ENCODE assay signal across 10 mouse cellular contexts in genomic region chr3:19953425-19953824, GRCm38 (mm10). TPM values are rescaled to one million over a fixed set of nuclear protein-coding genes. Genes with fewer than 3 reads are reported as not detected.
DNase-seq lines count a peak whose midpoint lies in the region; ATAC-seq and TF ChIP-seq lines count a peak whose summit lies in the region.
"Had no signal": no experiment of that assay in that cellular context is flagged by ENCODE, and none has a peak within 500 bp of the region (broad histone marks: within the 10 kb centered on the region; RNA-seq: fewer than 3 reads in every experiment).

No protein-coding gene starts in this region.

- no peaks in the 10 kb centered on the region for H3K27me3 ChIP-seq in liver, embryonic 16.5 days (ENCODE audit: control insufficient read depth, insufficient read depth, low read depth, low read length)
- H3K27me3 ChIP-seq: stomach, embryonic 15.5 days had no signal

- H3K9ac ChIP-seq in liver, embryonic 16.5 days (ENCODE audit: low read depth, low read length), result no peak overlapping the region
- H3K9ac ChIP-seq: stomach, embryonic 15.5 days had no signal

- no peak for ATAC-seq in liver, embryonic 16.5 days (ENCODE audit: low read depth)
- no peak for ATAC-seq in granulocyte monocyte progenitor cell, adult 5-6 weeks (replicated peaks; ENCODE audit: poor library complexity, severe bottlenecking)

- H3K36me3 ChIP-seq in liver, embryonic 16.5 days (ENCODE audit: control insufficient read depth, insufficient read depth), result no peaks in the 10 kb centered on the region
- H3K36me3 ChIP-seq: stomach, embryonic 15.5 days had no signal

- intact Hi-C loops in gastrocnemius, adult 2 months (cut with DNase I), result loop anchor here (5.0 kb wide), 1 partner anchor 326 kb away; the partner anchor contains the start of gene 1700064H15Rik
- intact Hi-C loops in left cerebral cortex, adult 2 months (cut with DNase I), result no loop called here

- no peaks in the 10 kb centered on the region for H3K9me3 ChIP-seq in liver, embryonic 16.5 days (replicated peaks; ENCODE audit: control insufficient read depth, low read length)
- H3K9me3 ChIP-seq: stomach, embryonic 15.5 days had no signal

- no peak overlapping the region for H3K4me2 ChIP-seq in liver, embryonic 16.5 days (ENCODE audit: low read depth, low read length)
- H3K4me2 ChIP-seq: stomach, embryonic 15.5 days had no signal

- no peak for DNase-seq in gastrocnemius, adult 2 months
- DNase-seq in gastrocnemius, adult 18-20 months (ENCODE audit: low spot score), result no peak
- DNase-seq in left cerebral cortex, adult 2 months (ENCODE audit: extremely low spot score in 1 of 2, low spot score in 2 of 2), result no peak
- no peak for DNase-seq in left cerebral cortex, adult 11 months (ENCODE audit: low spot score)
- peak; percentile 8 for DNase-seq in embryo, embryonic 11 days
- DNase-seq in thymus, adult 18-20 months, result no peak

- peak overlapping the region; percentile 68 for H3K27ac ChIP-seq in gastrocnemius, adult 2 months
- H3K27ac ChIP-seq in left cerebral cortex, adult 2 months, result peak overlapping the region; percentile 47; the same call in 1 of the 2 replicates
- H3K27ac ChIP-seq in liver, embryonic 16.5 days (ENCODE audit: low read length), result peak overlapping the region; percentile 73
- H3K27ac ChIP-seq: macrophage; stomach, embryonic 15.5 days had no signal

- no peaks in the 10 kb centered on the region for H3K4me1 ChIP-seq in liver, embryonic 16.5 days (ENCODE audit: control insufficient read depth, low read depth, low read length)
- H3K4me1 ChIP-seq: stomach, embryonic 15.5 days had no signal

- WGBS in liver, embryonic 16.5 days (ENCODE audit: insufficient replicate concordance), result 44% methylated on average over 1 of the region's 1 CpGs

- H3K4me3 ChIP-seq in gastrocnemius, adult 2 months, result no peak overlapping the region; the same call in 1 of the 2 replicates
- no peak overlapping the region for H3K4me3 ChIP-seq in left cerebral cortex, adult 2 months
- H3K4me3 ChIP-seq in liver, embryonic 16.5 days (ENCODE audit: low read depth, low read length), result no peak overlapping the region
- H3K4me3 ChIP-seq: stomach, embryonic 15.5 days had no signal

- TF ChIP-seq CTCF in gastrocnemius, adult 2 months (IDR thresholded peaks at IDR 0.05), result no peak
- no peak for TF ChIP-seq CTCF in left cerebral cortex, adult 2 months (IDR thresholded peaks at IDR 0.05)

RNA-seq across cellular contexts. Expression of gene Cp, which starts 3.4 kb away (rescaled TPM):
- total RNA-seq in gastrocnemius, adult 2 months (2021), result 1 to 10 TPM; 5.7 to 7.2 TPM
- 1 to 10 TPM; 6.3 to 6.5 TPM for total RNA-seq in gastrocnemius, adult 18-20 months (2021)
- total RNA-seq in left cerebral cortex, adult 2 months (2021), result 10 to 100 TPM; 12.0 to 17.8 TPM
- polyA plus RNA-seq in liver, embryonic 16.5 days (2015; fragmentation: Nextera tagmentation; extraction: Ambion mirVana), result 65.7 and 75.8 TPM in 2 replicates
- total RNA-seq in granulocyte monocyte progenitor cell, adult 5-6 weeks (2014; fragmentation: Nextera tagmentation), result 2.9 and 4.5 TPM in 2 replicates
- total RNA-seq in granulocyte monocyte progenitor cell, adult 5-6 weeks (2017), result 0.05 and 0.69 TPM in 2 replicates
